Mouse (Mus musculus) MEL (cell line): ENCODE measurements around the gene Nelfb.

Experiments
- BHLHE40 ChIP-seq: IDR thresholded peaks from 2 replicates; pipeline ENCODE4 v1.6.1; 2012; ENCODE audit warnings: low read depth, mild to moderate bottlenecking, inconsistent platforms, low read length, improper control_type of control experiment, borderline replicate concordance
- CTCF ChIP-seq, 3 experiments: IDR thresholded peaks in 2 of 3; conservative IDR thresholded peaks in 1 of 3; 2 replicates each; pipeline ENCODE4 v1.5.1; 2011 to 2012; ENCODE audit warnings: low read length in 3 of 3, low read depth in 2 of 3, mild to moderate bottlenecking in 2 of 3, improper control_type of control experiment in 1 of 3, inconsistent platforms in 1 of 3, mixed read lengths in 1 of 3, moderate library complexity in 1 of 3; ENCODE audit not compliant: control insufficient read depth in 1 of 3, insufficient read depth in 1 of 3, poor library complexity in 1 of 3, severe bottlenecking in 1 of 3
- ELF1 ChIP-seq: IDR thresholded peaks from 2 replicates; pipeline ENCODE4 v1.6.1; 2014; ENCODE audit warnings: low read depth, mild to moderate bottlenecking, inconsistent platforms, low read length, improper control_type of control experiment, moderate library complexity
- EP300 ChIP-seq, 2 experiments: IDR thresholded peaks; 2 replicates each; pipeline ENCODE4 v1.6.1; 2011; ENCODE audit warnings: improper control_type of control experiment in 2 of 2, low read length in 2 of 2, low read depth in 1 of 2, mild to moderate bottlenecking in 1 of 2
- GABPA ChIP-seq: IDR thresholded peaks from 2 replicates; pipeline ENCODE4 v1.6.1; 2012; ENCODE audit warnings: low read depth, mild to moderate bottlenecking, inconsistent platforms, low read length, improper control_type of control experiment, moderate library complexity
- MAX ChIP-seq: IDR thresholded peaks from 2 replicates; pipeline ENCODE4 v1.6.1; 2011; ENCODE audit warnings: low read length, improper control_type of control experiment
- MEF2A ChIP-seq: IDR thresholded peaks from 2 replicates; pipeline ENCODE4 v1.6.1; 2014; ENCODE audit warnings: low read depth, mild to moderate bottlenecking, inconsistent platforms, low read length, improper control_type of control experiment; ENCODE audit not compliant: poor library complexity, insufficient replicate concordance, severe bottlenecking; ENCODE audit errors: extremely low read depth
- MXI1 ChIP-seq: IDR thresholded peaks from 2 replicates; pipeline ENCODE4 v1.6.1; 2011; ENCODE audit warnings: mild to moderate bottlenecking, low read depth, low read length, improper control_type of control experiment
- POLR2A ChIP-seq, 2 experiments: IDR thresholded peaks; 2 replicates each; pipeline ENCODE4 v1.6.1; 2011 to 2012; ENCODE audit warnings: low read length in 2 of 2, mild to moderate bottlenecking in 2 of 2, control low read depth in 1 of 2, improper control_type of control experiment in 1 of 2, low read depth in 1 of 2, moderate library complexity in 1 of 2; ENCODE audit not compliant: control insufficient read depth in 1 of 2, insufficient read depth in 1 of 2, poor library complexity in 1 of 2
- SMC3 ChIP-seq: IDR thresholded peaks from 2 replicates; pipeline ENCODE4 v1.6.1; 2011; ENCODE audit warnings: low read depth, low read length, improper control_type of control experiment
- TBP ChIP-seq: IDR thresholded peaks from 2 replicates; pipeline ENCODE4 v1.8.0; 2011; ENCODE audit warnings: low read depth, low read length, improper control_type of control experiment
- ZC3H11A ChIP-seq: IDR thresholded peaks from 2 replicates; pipeline ENCODE4 v1.6.1; 2012; ENCODE audit warnings: low read depth, mild to moderate bottlenecking, inconsistent platforms, low read length, improper control_type of control experiment
- ZMIZ1 ChIP-seq: IDR thresholded peaks from 2 replicates; pipeline ENCODE4 v1.6.1; 2012; ENCODE audit warnings: low read depth, mild to moderate bottlenecking, inconsistent platforms, low read length, improper control_type of control experiment, moderate library complexity

DNA sequence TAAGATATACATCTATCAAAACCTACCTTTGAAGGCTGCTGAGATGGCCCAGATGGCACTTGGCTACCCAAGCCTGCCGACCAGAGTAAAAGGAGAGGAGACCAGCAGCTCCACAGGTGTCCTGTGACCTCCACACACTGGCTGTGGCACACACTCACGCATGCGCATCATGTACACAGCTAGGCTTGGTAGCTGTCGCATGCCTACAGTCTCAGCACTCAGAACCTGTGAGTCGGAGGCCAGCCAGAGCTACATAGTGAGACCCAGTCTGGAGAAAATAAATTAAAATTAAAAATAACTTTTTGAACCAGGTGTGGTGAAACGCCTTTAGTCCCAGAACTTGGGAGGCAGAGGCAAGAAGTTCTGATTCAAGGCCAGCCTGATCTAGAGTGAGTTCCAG is 23.4 kb downstream of the Nelfb start:
- TF ChIP-seq ZC3H11A, result no peak
- TF ChIP-seq POLR2A (IDR thresholded peaks at IDR 0.05; ENCODE audit: control insufficient read depth in 1 of 2, insufficient read depth in 1 of 2, low read depth in 1 of 2, low read length in 2 of 2, poor library complexity in 1 of 2), result no peak
- no peak for TF ChIP-seq MXI1
- TF ChIP-seq MEF2A, result no peak
- no peak for TF ChIP-seq SMC3
- TF ChIP-seq ELF1, result no peak
- TF ChIP-seq EP300 (IDR thresholded peaks at IDR 0.05; ENCODE audit: low read depth in 1 of 2, low read length in 2 of 2), result no peak
- no peak for TF ChIP-seq TBP
- no peak for TF ChIP-seq CTCF (IDR thresholded peaks at IDR 0.05 in 2 of 3, conservative IDR thresholded peaks at IDR 0.05 in 1 of 3; ENCODE audit: control insufficient read depth in 1 of 3, insufficient read depth in 1 of 3, low read depth in 2 of 3, low read length in 3 of 3, poor library complexity in 1 of 3, severe bottlenecking in 1 of 3)
- TF ChIP-seq MAX, result no peak
- TF ChIP-seq GABPA, result no peak
- TF ChIP-seq BHLHE40, result no peak
- no peak for TF ChIP-seq ZMIZ1
